Mouse (Mus musculus): Measurements from ENCODE around the gene Vegfa.

DNA sequence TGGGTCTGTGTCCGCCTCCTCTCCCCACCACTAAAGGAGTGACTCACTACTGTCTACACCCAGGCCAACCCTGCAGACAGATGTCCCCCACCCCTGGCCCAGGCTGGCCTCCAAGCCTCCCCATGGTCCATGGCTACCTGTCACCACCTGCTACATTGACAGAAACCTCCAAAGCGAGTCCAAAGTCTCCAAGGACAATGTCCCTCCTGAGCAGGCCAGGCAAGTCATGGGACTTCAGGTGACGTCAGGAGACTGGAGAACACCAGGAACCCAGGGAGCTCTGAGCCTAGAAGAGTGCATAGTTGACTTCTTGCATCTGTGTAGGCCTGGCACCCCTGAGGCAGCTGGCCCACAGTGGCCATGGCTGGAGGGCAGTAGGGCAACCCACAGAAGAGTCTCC is 45.3 kb downstream of the Vegfa start:
- no peak for TF ChIP-seq POLR2A (IDR thresholded peaks at IDR 0.05; ENCODE audit: extremely low read depth, insufficient read depth, low read length)
- no peak for TF ChIP-seq CTCF (IDR thresholded peaks at IDR 0.05; ENCODE audit: low read depth, low read length)

Data from liver, adult 2 months (tissue).